Mouse (Mus musculus) layer of hippocampus, adult 9-10 months (tissue): Measurements from ENCODE around the gene Gm9044.
"Not testable (repeated sequence)": the region's sequence is repeated elsewhere in the genome, so short reads cannot be mapped to it uniquely, and the experiment has no call there.

Experiments used
- DNase-seq: peaks from one replicate; pipeline ENCODE4 v3.0.0; 2022; ENCODE audit warnings: low spot score

Gene Gm9044

DNA sequence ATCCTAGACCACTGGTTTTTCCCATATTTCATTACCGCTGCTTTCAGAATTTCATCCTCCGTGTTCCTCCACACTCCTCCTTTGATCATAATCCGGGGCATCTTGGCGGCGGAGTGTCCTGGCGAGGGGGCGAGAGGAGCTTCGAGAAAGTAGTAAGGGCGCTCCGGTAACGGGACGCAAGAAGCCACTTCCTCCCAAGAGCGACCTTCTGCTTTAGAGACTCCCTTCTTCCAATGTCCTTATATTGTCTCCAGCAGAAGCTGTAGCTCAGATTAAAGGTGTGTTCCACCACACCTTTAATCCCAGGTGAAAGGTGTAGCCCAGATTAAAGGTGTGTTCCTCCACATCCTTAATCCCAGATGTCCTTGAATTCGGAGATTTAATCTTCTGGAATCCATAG is at the start of gene Gm9044:
Gm9044 (minus strand) TSS at position 101 of the 400 bp plus-strand sequence.
- not testable (repeated sequence) for DNase-seq

DNA sequence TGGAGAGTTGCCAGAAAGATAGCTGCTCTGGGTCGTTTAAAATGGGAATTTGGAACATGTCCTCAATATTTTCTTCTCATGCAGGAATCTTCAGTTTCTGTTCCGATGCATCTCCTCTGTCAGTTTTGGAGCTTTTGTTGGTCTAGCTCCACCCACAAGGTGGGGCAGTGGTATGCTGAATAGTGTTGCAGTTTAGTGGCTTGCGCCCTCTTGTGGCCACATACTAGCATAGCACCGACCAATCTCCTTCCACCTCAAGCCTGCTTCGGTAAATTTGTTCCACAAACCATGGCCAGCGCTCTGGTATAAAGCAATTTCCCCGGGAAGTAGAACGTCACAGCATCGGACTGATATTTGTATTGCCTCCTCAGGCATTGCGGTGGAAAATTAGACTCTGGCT is 38.2 kb upstream of the Gm9044 start:
- DNase-seq, result peak; percentile 78

GRCm38 (mm10) chr10:118369518-118369917 is 37.3 kb upstream of the Gm9044 start:
- no peak for DNase-seq

DNA sequence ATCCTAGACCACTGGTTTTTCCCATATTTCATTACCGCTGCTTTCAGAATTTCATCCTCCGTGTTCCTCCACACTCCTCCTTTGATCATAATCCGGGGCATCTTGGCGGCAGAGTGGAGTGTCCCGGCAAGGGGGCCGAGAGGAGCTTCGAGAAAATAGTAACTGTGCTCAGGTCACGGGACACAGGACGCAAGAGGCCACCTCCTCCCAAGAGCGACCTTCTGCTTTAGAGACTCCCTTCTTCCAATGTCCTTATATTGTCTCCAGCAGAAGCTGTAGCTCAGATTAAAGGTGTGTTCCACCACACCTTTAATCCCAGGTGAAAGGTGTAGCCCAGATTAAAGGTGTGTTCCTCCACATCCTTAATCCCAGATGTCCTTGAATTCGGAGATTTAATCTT is 21.8 kb upstream of the Gm9044 start, which contains the start of gene Gm9049:
Gm9049 (minus strand) TSS at position 101 of the 400 bp plus-strand sequence.
- DNase-seq, result not testable (repeated sequence)

DNA sequence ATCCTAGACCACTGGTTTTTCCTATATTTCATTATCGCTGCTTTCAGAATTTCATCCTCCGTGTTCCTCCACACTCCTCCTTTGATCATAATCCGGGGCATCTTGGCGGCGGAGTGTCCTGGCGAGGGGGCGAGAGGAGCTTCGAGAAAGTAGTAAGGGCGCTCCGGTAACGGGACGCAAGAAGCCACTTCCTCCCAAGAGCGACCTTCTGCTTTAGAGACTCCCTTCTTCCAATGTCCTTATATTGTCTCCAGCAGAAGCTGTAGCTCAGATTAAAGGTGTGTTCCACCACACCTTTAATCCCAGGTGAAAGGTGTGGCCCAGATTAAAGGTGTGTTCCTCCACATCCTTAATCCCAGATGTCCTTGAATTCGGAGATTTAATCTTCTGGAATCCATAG is 16.4 kb upstream of the Gm9044 start, which contains the start of gene Gm9048:
Gm9048 (minus strand) TSS at position 101 of the 400 bp plus-strand sequence.
- not testable (repeated sequence) for DNase-seq

DNA sequence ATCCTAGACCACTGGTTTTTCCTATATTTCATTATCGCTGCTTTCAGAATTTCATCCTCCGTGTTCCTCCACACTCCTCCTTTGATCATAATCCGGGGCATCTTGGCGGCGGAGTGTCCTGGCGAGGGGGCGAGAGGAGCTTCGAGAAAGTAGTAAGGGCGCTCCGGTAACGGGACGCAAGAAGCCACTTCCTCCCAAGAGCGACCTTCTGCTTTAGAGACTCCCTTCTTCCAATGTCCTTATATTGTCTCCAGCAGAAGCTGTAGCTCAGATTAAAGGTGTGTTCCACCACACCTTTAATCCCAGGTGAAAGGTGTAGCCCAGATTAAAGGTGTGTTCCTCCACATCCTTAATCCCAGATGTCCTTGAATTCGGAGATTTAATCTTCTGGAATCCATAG is 10.9 kb upstream of the Gm9044 start, which contains the start of gene Gm9046:
Gm9046 (minus strand) TSS at position 101 of the 400 bp plus-strand sequence.
- DNase-seq, result not testable (repeated sequence)

DNA sequence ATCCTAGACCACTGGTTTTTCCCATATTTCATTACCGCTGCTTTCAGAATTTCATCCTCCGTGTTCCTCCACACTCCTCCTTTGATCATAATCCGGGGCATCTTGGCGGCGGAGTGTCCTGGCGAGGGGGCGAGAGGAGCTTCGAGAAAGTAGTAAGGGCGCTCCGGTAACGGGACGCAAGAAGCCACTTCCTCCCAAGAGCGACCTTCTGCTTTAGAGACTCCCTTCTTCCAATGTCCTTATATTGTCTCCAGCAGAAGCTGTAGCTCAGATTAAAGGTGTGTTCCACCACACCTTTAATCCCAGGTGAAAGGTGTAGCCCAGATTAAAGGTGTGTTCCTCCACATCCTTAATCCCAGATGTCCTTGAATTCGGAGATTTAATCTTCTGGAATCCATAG is 5.5 kb upstream of the Gm9044 start, which contains the start of gene Gm9045:
Gm9045 (minus strand) TSS at position 101 of the 400 bp plus-strand sequence.
- DNase-seq, result not testable (repeated sequence)

DNA sequence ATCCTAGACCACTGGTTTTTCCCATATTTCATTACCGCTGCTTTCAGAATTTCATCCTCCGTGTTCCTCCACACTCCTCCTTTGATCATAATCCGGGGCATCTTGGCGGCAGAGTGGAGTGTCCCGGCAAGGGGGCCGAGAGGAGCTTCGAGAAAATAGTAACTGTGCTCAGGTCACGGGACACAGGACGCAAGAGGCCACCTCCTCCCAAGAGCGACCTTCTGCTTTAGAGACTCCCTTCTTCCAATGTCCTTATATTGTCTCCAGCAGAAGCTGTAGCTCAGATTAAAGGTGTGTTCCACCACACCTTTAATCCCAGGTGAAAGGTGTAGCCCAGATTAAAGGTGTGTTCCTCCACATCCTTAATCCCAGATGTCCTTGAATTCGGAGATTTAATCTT is 5.3 kb downstream of the Gm9044 start, which contains the start of gene Gm9040:
Gm9040 (minus strand) TSS at position 101 of the 400 bp plus-strand sequence.
- not testable (repeated sequence) for DNase-seq

GRCm38 (mm10) chr10:118319024-118319423 is 13.2 kb downstream of the Gm9044 start:
- no peak for DNase-seq

DNA sequence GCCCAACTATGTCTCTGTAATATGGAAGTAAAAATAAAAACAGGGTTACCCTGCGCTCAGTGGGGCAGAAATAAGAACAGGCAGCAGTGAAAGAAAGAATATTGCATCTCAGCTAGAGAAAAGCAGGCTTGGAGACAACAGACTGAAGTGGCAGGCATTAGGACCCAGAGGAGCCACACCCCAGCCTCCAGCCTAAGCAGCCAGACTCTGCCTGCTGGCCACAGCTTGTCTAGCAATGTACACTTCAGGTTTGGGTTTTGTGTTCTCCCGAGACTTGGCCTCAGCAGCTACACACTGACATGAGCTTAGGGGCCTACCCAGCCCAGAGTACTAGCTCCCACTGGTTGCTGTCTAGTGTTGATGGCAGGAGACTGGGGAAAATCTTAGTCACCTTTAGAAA is 30.1 kb downstream of the Gm9044 start:
- DNase-seq, result not testable (repeated sequence)

DNA sequence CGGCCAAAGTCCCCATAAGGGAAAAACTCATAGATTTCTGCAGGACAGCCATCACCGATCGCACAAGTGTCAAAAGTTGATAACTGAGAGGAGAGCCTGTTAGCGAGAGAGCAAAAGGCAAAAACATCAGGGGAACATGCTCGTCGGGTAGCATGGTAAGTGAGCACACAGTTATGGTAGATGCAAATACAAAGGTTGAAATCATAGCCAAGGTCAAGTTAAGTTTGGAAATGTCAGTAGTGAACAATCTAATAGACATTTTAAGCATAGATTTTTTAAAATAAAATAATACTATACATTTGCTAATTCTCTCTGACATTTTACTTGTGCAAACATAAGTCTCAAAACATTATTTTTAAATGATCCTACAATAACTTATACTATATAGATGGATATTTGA is 37.3 kb downstream of the Gm9044 start, which contains the start of gene Iltifb:
Iltifb (minus strand) TSS at position 101 of the 400 bp plus-strand sequence.
- DNase-seq, result no peak

GRCm38 (mm10) chr10:118283016-118283415 is 49.2 kb downstream of the Gm9044 start:
- DNase-seq, result not testable (repeated sequence)

GRCm38 (mm10) chr10:118282565-118282964 is 49.6 kb downstream of the Gm9044 start:
- DNase-seq, result not testable (repeated sequence)
